Mouse (Mus musculus) T-helper 2 cell (primary cell): ENCODE measurements at regions not wholly inside any gene's neighbourhood (a gene's known extent, or its start where the extent isn't known, plus 50 kb on each side); places are given as distances from the start of the nearest gene placed in this dataset.

ENCODE experiments used
- in situ Hi-C: fragments of 300-600 bp; cut with MboI, MseI; formaldehyde crosslinking; loops from one replicate; pipeline ENCODE4 v1.15.1; 2025; ENCODE audit warnings: high pct_unique_total_duplicates

DNA sequence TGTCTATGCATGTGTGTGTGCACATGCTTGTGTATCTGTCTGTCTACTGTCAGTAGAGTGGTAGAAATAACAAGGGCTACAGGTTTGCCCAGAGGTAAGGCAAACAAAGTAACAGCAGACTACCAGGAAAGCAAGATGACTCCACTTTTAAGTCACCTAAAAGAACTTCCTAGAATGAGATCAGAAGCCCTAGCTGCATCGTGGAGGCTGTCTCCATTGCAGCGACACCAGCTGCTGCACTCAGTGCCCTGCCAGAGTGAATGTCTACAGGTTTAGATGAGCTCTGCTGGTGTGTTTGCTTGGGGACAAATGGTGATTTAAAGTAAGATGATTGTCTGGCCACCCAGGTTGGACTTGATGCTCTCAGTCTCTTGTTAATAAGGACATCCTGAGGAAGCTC lies 50.6 kb upstream of the Dusp10 start:
- in situ Hi-C loops, result no loop called here

DNA sequence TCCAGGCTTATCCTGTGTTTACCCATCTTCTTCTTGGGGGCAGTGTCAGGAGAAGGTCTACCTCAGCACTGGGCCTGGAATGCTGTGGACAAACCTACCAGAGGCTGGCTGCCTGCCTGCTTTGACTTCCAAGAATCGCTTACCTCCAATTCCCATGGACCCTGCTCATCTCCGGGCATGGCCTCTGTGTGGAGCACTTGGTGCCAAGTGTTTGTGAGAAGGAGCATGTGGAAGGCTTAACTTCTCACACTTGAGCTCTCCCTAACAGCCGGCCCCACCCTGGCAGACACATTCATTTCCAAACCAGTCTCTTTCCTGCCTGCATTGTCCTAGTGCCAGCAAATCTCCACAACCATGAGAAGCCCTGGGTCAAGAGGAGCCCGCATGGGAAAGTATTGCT lies 49.8 kb upstream of the Dusp10 start:
- in situ Hi-C loops, result no loop called here
